Mouse (Mus musculus) erythroblast, embryonic 14.5 days (primary cell): Measurements from ENCODE around the gene Rsph6a.

Source experiments
- GATA1 ChIP-seq: IDR thresholded peaks from 2 replicates; pipeline ENCODE4 v1.6.1; 2012; ENCODE audit warnings: low read length, inconsistent platforms, mixed read lengths
- TAL1 ChIP-seq: IDR thresholded peaks from 3 replicates; pipeline ENCODE4 v1.6.1; 2012; ENCODE audit warnings: low read length, inconsistent platforms, mixed read lengths

- TF ChIP-seq GATA1 (no peak), TAL1 (no peak)
Measured at GRCm38 (mm10) chr7:19065896-19066295, 11.4 kb downstream of the Rsph6a start.
